Mouse (Mus musculus) G1E (cell line): ENCODE measurements around the gene Aurka.

Experiments used
- CTCF ChIP-seq: IDR thresholded peaks from 2 replicates; pipeline ENCODE4 v1.5.1; 2012; ENCODE audit warnings: low read depth, low read length, inconsistent platforms, mixed read lengths
- POLR2AphosphoS5 ChIP-seq: IDR thresholded peaks from 2 replicates; pipeline ENCODE4 v1.6.1; 2012; ENCODE audit warnings: low read depth, low read length, inconsistent platforms; ENCODE audit not compliant: insufficient replicate concordance
- TAL1 ChIP-seq: conservative IDR thresholded peaks from 2 replicates; pipeline ENCODE4 v1.6.1; 2012; ENCODE audit warnings: low read depth, low read length, inconsistent platforms, mixed read lengths

DNA sequence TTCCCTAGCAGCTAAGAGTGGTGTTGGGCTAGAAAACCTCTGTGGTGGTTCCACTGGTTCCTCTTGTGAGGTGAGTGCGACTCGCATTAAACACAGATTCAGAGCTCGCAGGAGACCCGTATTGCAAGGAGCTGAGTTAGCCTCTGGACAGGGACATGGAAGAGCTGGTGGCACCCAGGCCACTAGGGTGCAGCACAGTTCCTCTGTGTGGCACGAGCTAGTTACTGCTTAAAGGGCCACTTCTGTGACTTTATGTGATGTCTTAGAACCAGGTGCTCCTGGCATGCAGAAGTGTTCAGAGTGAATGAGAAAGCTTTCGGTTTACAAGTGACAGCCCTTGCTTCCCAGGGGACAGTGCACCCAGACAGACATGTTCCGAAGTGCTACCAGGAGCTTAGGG, 8.0 kb upstream of the Aurka start:
- TF ChIP-seq CTCF (no peak), TAL1 (no peak), POLR2AphosphoS5 (no peak)
